Mouse (Mus musculus) liver, adult 2 months (tissue): ENCODE data around the gene Agpat1.

ENCODE experiments used
- CTCF ChIP-seq: fragments of 200-500 bp; IDR thresholded peaks from 2 replicates; pipeline ENCODE4 v1.5.1; 2011; ENCODE audit warnings: low read depth, low read length, control low read depth
- POLR2A ChIP-seq: fragments of 200-500 bp; IDR thresholded peaks from 2 replicates; pipeline ENCODE4 v1.6.1; 2011; ENCODE audit warnings: low read length, control low read depth; ENCODE audit not compliant: insufficient read depth; ENCODE audit errors: extremely low read depth

DNA sequence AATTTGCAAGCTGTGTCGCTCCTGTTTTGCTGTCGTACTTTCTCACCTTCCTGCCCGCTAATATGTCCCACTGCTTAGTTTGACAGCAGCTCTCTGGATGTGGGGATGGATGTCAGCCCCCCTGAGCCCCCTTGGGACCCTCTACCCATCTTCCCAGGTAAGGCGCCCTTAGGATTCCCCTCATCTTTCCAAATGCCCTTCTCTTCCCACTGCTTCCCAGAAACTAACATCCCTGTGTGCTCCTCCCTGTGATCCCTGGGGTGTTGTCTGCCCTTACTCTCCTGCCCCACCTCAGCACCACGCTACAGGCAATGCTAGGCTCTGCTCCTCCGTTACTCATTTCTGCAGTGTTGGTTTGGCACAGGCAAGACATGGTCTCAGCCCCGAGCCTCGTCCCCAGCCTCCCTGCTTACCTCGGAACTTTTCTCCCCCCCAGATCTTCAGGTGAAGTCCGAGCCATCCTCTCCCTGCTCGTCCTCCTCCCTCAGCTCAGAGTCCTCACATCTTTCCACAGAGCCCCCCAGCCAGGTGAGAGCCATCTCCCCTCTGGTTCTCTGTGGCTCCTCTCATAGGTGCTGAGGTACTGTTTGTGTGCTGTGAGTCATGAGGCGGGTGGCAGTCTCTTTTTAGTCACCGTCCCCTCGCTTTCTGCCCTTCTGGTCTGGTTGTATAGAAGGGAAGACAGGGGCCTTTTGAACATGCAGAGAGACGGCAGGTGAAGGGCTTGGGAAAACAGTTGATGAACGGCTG, 44.3 kb downstream of the Agpat1 start:
- TF ChIP-seq CTCF, result no peak
- no peak for TF ChIP-seq POLR2A
